Comparison of ENCODE assay signal across 26 mouse cellular contexts in genomic region chr5:146370794-146371193, GRCm38 (mm10). TPM values are rescaled to one million over a fixed set of nuclear protein-coding genes. Genes with fewer than 3 reads are reported as not detected.
DNase-seq lines count a peak whose midpoint lies in the region; ATAC-seq and TF ChIP-seq lines count a peak whose summit lies in the region.
"Had no signal": no experiment of that assay in that cellular context is flagged by ENCODE, and none has a peak within 500 bp of the region (broad histone marks: within the 10 kb centered on the region; RNA-seq: fewer than 3 reads in every experiment).

No protein-coding gene starts in this region.

- no peaks in the 10 kb centered on the region for H3K4me1 ChIP-seq in kidney, embryonic 15.5 days
- no peaks in the 10 kb centered on the region for H3K4me1 ChIP-seq in lung, postnatal 0 days (ENCODE audit: insufficient read depth, low read depth, low read length)
- no peaks in the 10 kb centered on the region for H3K4me1 ChIP-seq in liver, embryonic 11.5 days (replicated peaks; ENCODE audit: control insufficient read depth, insufficient read depth, low read length)
- H3K4me1 ChIP-seq: embryonic facial prominence, embryonic 10.5 days; hindbrain, embryonic 15.5 days; midbrain, embryonic 10.5 days; stomach, embryonic 15.5 days had no signal

- H3K9me3 ChIP-seq in kidney, embryonic 15.5 days (replicated peaks), result no peaks in the 10 kb centered on the region
- no peaks in the 10 kb centered on the region for H3K9me3 ChIP-seq in lung, postnatal 0 days (ENCODE audit: low read length)
- no peaks in the 10 kb centered on the region for H3K9me3 ChIP-seq in liver, embryonic 11.5 days (ENCODE audit: control insufficient read depth, low read length)
- H3K9me3 ChIP-seq: embryonic facial prominence, embryonic 10.5 days; hindbrain, embryonic 15.5 days; neural tube, embryonic 13.5 days; stomach, embryonic 15.5 days had no signal

- 82% methylated on average over 8 of the region's 8 CpGs for WGBS in kidney, embryonic 15.5 days
- WGBS in lung, postnatal 0 days, result 79% methylated on average over 8 of the region's 8 CpGs
- WGBS in liver, embryonic 11.5 days, result 78% methylated on average over 8 of the region's 8 CpGs

- no peak for ATAC-seq in kidney, embryonic 15.5 days (replicated peaks; ENCODE audit: low FRiP score)
- ATAC-seq in lung, postnatal 0 days, result no peak
- ATAC-seq in liver, embryonic 11.5 days (replicated peaks; ENCODE audit: low FRiP score), result no peak
- ATAC-seq: intestine, embryonic 16.5 days had no signal

- H3K27me3 ChIP-seq in kidney, embryonic 15.5 days, result no peaks in the 10 kb centered on the region
- no peaks in the 10 kb centered on the region for H3K27me3 ChIP-seq in lung, postnatal 0 days (replicated peaks; ENCODE audit: insufficient read depth, low read length)
- H3K27me3 ChIP-seq in liver, embryonic 11.5 days (replicated peaks; ENCODE audit: control insufficient read depth, insufficient read depth, low read length), result no peaks in the 10 kb centered on the region
- H3K27me3 ChIP-seq: hindbrain, embryonic 15.5 days; neural tube, embryonic 13.5 days; stomach, embryonic 15.5 days had no signal

- TF ChIP-seq EP300 in lung, postnatal 0 days (IDR thresholded peaks at IDR 0.05), result no peak

- H3K36me3 ChIP-seq in kidney, embryonic 15.5 days, result no peaks in the 10 kb centered on the region
- no peaks in the 10 kb centered on the region for H3K36me3 ChIP-seq in lung, postnatal 0 days (ENCODE audit: insufficient read depth, low read length)
- no peaks in the 10 kb centered on the region for H3K36me3 ChIP-seq in liver, embryonic 11.5 days (ENCODE audit: control insufficient read depth, insufficient read depth, low read length)
- H3K36me3 ChIP-seq: embryonic facial prominence, embryonic 10.5 days; G1E; hindbrain, embryonic 15.5 days; midbrain, embryonic 10.5 days; neural tube, embryonic 13.5 days; stomach, embryonic 15.5 days had no signal

- no peak overlapping the region for H3K27ac ChIP-seq in kidney, embryonic 15.5 days
- H3K27ac ChIP-seq in lung, postnatal 0 days (ENCODE audit: low read length), result no peak overlapping the region
- H3K27ac ChIP-seq in liver, embryonic 11.5 days (ENCODE audit: low read depth, low read length), result no peak overlapping the region
- H3K27ac ChIP-seq: embryonic facial prominence, embryonic 10.5 days; hindbrain, embryonic 15.5 days; kidney, postnatal 0 days; midbrain, embryonic 10.5 days; neural tube, embryonic 13.5 days; stomach, embryonic 15.5 days had no signal

- peak; percentile 82 for DNase-seq in brain, adult 2 months (ENCODE audit: low read depth, low spot score)
- DNase-seq in frontal cortex, adult 2 months (ENCODE audit: extremely low spot score in 1 of 2, low spot score in 1 of 2), result peak; percentile 58 to 59
- peak; percentile 56 to 70 for DNase-seq in layer of hippocampus, postnatal 14 days (ENCODE audit: low spot score in 2 of 2)
- DNase-seq in right cerebral cortex, postnatal 10 days (ENCODE audit: low spot score in 2 of 2), result peak; percentile 63 to 78
- DNase-seq in lung, postnatal 0 days (ENCODE audit: low spot score), result no peak
- no peak for DNase-seq in liver, embryonic 11.5 days (ENCODE audit: low spot score)
- DNase-seq: cerebellum, postnatal 10 days; gastrocnemius, postnatal 36 days; heart, postnatal 14 days; liver; lung, adult 2 months; lung, postnatal 4 days; spleen, adult 18-20 months; thymus, postnatal 14 days had no signal

- no peak overlapping the region for H3K4me3 ChIP-seq in kidney, embryonic 15.5 days (replicated peaks)
- no peak overlapping the region for H3K4me3 ChIP-seq in lung, postnatal 0 days (ENCODE audit: low read depth, low read length)
- H3K4me3 ChIP-seq in liver, embryonic 11.5 days (ENCODE audit: low read depth, low read length), result no peak overlapping the region
- H3K4me3 ChIP-seq: embryonic facial prominence, embryonic 10.5 days; erythroblast, embryonic 14.5 days; hindbrain, embryonic 15.5 days; midbrain, embryonic 10.5 days; neural tube, embryonic 13.5 days; stomach, embryonic 15.5 days had no signal

- TF ChIP-seq CTCF in lung, postnatal 0 days (IDR thresholded peaks at IDR 0.05), result no peak

- no peak overlapping the region for H3K9ac ChIP-seq in kidney, embryonic 15.5 days
- H3K9ac ChIP-seq in lung, postnatal 0 days (replicated peaks; ENCODE audit: low read depth), result no peak overlapping the region
- no peak overlapping the region for H3K9ac ChIP-seq in liver, embryonic 11.5 days (ENCODE audit: low read depth, low read length)
- H3K9ac ChIP-seq: hindbrain, embryonic 15.5 days; neural tube, embryonic 13.5 days; stomach, embryonic 15.5 days had no signal

- no peak overlapping the region for H3K4me2 ChIP-seq in kidney, embryonic 15.5 days
- no peak overlapping the region for H3K4me2 ChIP-seq in lung, postnatal 0 days (replicated peaks; ENCODE audit: low read depth, low read length)
- H3K4me2 ChIP-seq in liver, embryonic 11.5 days, result no peak overlapping the region
- H3K4me2 ChIP-seq: heart, embryonic 11.5 days; hindbrain, embryonic 15.5 days; neural tube, embryonic 13.5 days; stomach, embryonic 15.5 days had no signal

RNA-seq across cellular contexts. Expression of gene Wasf3, which starts 14.0 kb away (rescaled TPM):
- polyA plus RNA-seq in frontal cortex, adult 2 months (2012; rRNA removed), result 65.3 and 67.9 TPM in 2 replicates
- total RNA-seq in layer of hippocampus, postnatal 14 days (2021), result 10 to 100 TPM; 92.7 to 98.3 TPM
- 3.2 and 3.3 TPM in 2 replicates for polyA plus RNA-seq in kidney, embryonic 15.5 days (2015; fragmentation: Nextera tagmentation; extraction: Ambion mirVana)
- polyA plus RNA-seq in lung, postnatal 0 days (2015; fragmentation: Nextera tagmentation; extraction: Ambion mirVana), result 0.31 and 0.37 TPM in 2 replicates
- 0.18 and 0.40 TPM in 2 replicates for polyA plus RNA-seq in liver, embryonic 11.5 days (2014; fragmentation: Nextera tagmentation; extraction: Ambion mirVana)
- total RNA-seq: monocyte, adult 5-6 weeks had no signal
- polyA plus RNA-seq: erythroblast, embryonic 14.5 days; G1E had no signal

Comparison
In these comparisons a context has a peak if more than half of its experiments do, and no peak if none do; other contexts are left out.
1. DNase-seq: peak in brain, adult 2 months (single experiment), frontal cortex, adult 2 months (2 of 2), layer of hippocampus, postnatal 14 days (2 of 2) and right cerebral cortex, postnatal 10 days (2 of 2); none in lung, postnatal 0 days (single experiment) and liver, embryonic 11.5 days (single experiment).
2. RNA of gene Wasf3, which starts 14.0 kb away (polyA plus RNA-seq): 65.3 to 67.9 TPM in frontal cortex, adult 2 months; 3.2 to 3.3 TPM in kidney, embryonic 15.5 days, 0.18 to 0.40 TPM in liver, embryonic 11.5 days and 0.31 to 0.37 TPM in lung, postnatal 0 days; every median in the first group is over 10 times any median in the second.